Comparison of ENCODE assay signal across 15 mouse cellular contexts in genomic region chr6:39112701-39113100, GRCm38 (mm10).
"Had no signal": no experiment of that assay in that cellular context is flagged by ENCODE, and none has a peak within 500 bp of the region (broad histone marks: within the 10 kb centered on the region; RNA-seq: fewer than 3 reads in every experiment).

No protein-coding gene starts in this region.

- H3K9ac ChIP-seq: neural tube, embryonic 15.5 days; stomach, embryonic 15.5 days had no signal

- DNase-seq: retina, postnatal 1 day; right cerebral cortex, adult 18-20 months; right cerebral cortex, postnatal 14 days; right cerebral cortex, postnatal 25 days; right cerebral cortex, postnatal 4 days; spleen, adult 18-20 months; thymus, adult 18-20 months; thymus, adult 2 months; thymus, postnatal 14 days; thymus, postnatal 25 days; thymus, postnatal 36 days; thymus, postnatal 4 days had no signal

- H3K27me3 ChIP-seq: stomach, embryonic 15.5 days had no signal

- H3K27ac ChIP-seq: neural tube, embryonic 15.5 days; stomach, embryonic 15.5 days; stomach, postnatal 0 days had no signal

- H3K4me1 ChIP-seq: stomach, embryonic 15.5 days had no signal

- H3K9me3 ChIP-seq: neural tube, embryonic 15.5 days; stomach, embryonic 15.5 days had no signal

- H3K36me3 ChIP-seq: neural tube, embryonic 15.5 days; stomach, embryonic 15.5 days had no signal

- H3K4me3 ChIP-seq: neural tube, embryonic 15.5 days; stomach, embryonic 15.5 days had no signal

- H3K4me2 ChIP-seq: neural tube, embryonic 15.5 days; stomach, embryonic 15.5 days had no signal
